Mouse (Mus musculus) ovary, postnatal 10 days (tissue): ENCODE results near the gene Slc26a6.

Experiments
- DNase-seq: peaks from one replicate; pipeline ENCODE4 v3.0.0; 2022; ENCODE audit warnings: low spot score

Gene Slc26a6

DNA sequence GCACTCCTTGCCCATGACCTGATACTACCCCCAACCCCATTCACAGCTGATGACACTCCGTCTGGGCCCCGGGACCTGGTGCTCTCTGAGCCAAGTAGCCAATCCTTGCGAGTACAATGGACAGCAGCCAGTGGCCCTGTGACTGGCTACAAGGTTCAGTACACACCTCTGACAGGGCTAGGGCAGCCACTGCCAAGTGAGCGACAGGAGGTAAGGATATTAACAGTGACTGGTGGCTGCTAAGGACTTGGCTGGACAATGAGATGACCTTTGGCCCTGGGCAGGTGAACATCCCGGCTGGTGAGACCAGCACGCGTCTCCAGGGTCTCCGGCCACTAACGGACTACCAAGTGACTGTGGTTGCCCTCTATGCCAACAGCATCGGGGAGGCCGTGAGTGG is 102.8 kb downstream of the Slc26a6 start:
- DNase-seq: no peak
